Mouse (Mus musculus): ENCODE measurements around the gene Mtr. TPM values are rescaled to one million over a fixed set of nuclear protein-coding genes. Genes with fewer than 3 reads are reported as not detected.

Gene Mtr
- polyA plus RNA-seq (2015; fragmentation: Nextera tagmentation; extraction: Ambion mirVana) = 3.2 and 4.1 TPM in 2 replicates

- DNase-seq = peak; percentile 95
- peak; percentile 100 for ATAC-seq
- WGBS (ENCODE audit: insufficient replicate concordance) = under 1% methylated on average over 69 of the region's 69 CpGs
- peak within 1 kb of the TSS; percentile 90 for H3K27ac ChIP-seq (ENCODE audit: low read depth)
- peak within 1 kb of the TSS; percentile 76 for H3K4me2 ChIP-seq (ENCODE audit: low read depth, low read length)
- H3K36me3 ChIP-seq (replicated peaks; ENCODE audit: insufficient read depth, low read length) = no peaks in the 10 kb centered on the region
- no peaks in the 10 kb centered on the region for H3K27me3 ChIP-seq (ENCODE audit: insufficient read depth, low read length)
- peaks cover 6% of the 10 kb centered on the region for H3K9me3 ChIP-seq (ENCODE audit: low read length)
- peak within 1 kb of the TSS; percentile 95 for H3K9ac ChIP-seq (replicated peaks)
- peaks cover 13% of the 10 kb centered on the region; the same call in 1 of the 2 replicates for H3K4me1 ChIP-seq (ENCODE audit: insufficient read depth)
- peak within 1 kb of the TSS; percentile 94 for H3K4me3 ChIP-seq (ENCODE audit: low read depth, low read length)
- no peak for TF ChIP-seq EP300 (IDR thresholded peaks at IDR 0.05; ENCODE audit: low read depth)
- no peak for TF ChIP-seq CTCF (IDR thresholded peaks at IDR 0.05; ENCODE audit: low read depth)
These were observed at the start of gene Mtr for GRCm38 (mm10) chr13:12257391-12258380. Gene Mtr (minus strand): TSS chr13:12258113.

GRCm38 (mm10) chr13:12307286-12307685, 49.4 kb upstream of the Mtr start:
- WGBS (ENCODE audit: insufficient replicate concordance) = 66% methylated on average over 4 of the region's 4 CpGs

GRCm38 (mm10) chr13:12305540-12305939, 47.6 kb upstream of the Mtr start:
- Histone ChIP-seq H3K4me2 (ENCODE audit: low read depth, low read length) (no peak overlapping the region), H3K27me3 (ENCODE audit: insufficient read depth, low read length) (no peaks in the 10 kb centered on the region), H3K4me3 (ENCODE audit: low read depth, low read length) (no peak overlapping the region), H3K36me3 (replicated peaks; ENCODE audit: insufficient read depth, low read length) (no peaks in the 10 kb centered on the region), H3K9me3 (ENCODE audit: low read length) (no peaks in the 10 kb centered on the region), H3K9ac (replicated peaks) (no peak overlapping the region), H3K4me1 (ENCODE audit: insufficient read depth) (no peaks in the 10 kb centered on the region), H3K27ac (ENCODE audit: low read depth) (no peak overlapping the region)
- ATAC-seq (no peak), DNase-seq (no peak)
- 63% methylated on average over 8 of the region's 8 CpGs for WGBS (ENCODE audit: insufficient replicate concordance)
- TF ChIP-seq CTCF (IDR thresholded peaks at IDR 0.05; ENCODE audit: low read depth) (no peak), EP300 (IDR thresholded peaks at IDR 0.05; ENCODE audit: low read depth) (no peak)

More at GRCm38 (mm10) chr13:12307286-12307685, 49.4 kb upstream of the Mtr start:
- Histone ChIP-seq H3K27me3 (ENCODE audit: insufficient read depth, low read length) (no peaks in the 10 kb centered on the region), H3K9me3 (ENCODE audit: low read length) (no peaks in the 10 kb centered on the region), H3K27ac (ENCODE audit: low read depth) (no peak overlapping the region), H3K4me3 (ENCODE audit: low read depth, low read length) (no peak overlapping the region), H3K36me3 (replicated peaks; ENCODE audit: insufficient read depth, low read length) (no peaks in the 10 kb centered on the region), H3K9ac (replicated peaks) (no peak overlapping the region), H3K4me2 (ENCODE audit: low read depth, low read length) (no peak overlapping the region), H3K4me1 (ENCODE audit: insufficient read depth) (no peaks in the 10 kb centered on the region)
- ATAC-seq (no peak), DNase-seq (no peak)
- TF ChIP-seq CTCF (IDR thresholded peaks at IDR 0.05; ENCODE audit: low read depth) (no peak), EP300 (IDR thresholded peaks at IDR 0.05; ENCODE audit: low read depth) (no peak)

- Histone ChIP-seq H3K4me1 (ENCODE audit: insufficient read depth) (no peaks in the 10 kb centered on the region), H3K9ac (replicated peaks) (no peak overlapping the region), H3K4me3 (ENCODE audit: low read depth, low read length) (no peak overlapping the region), H3K9me3 (ENCODE audit: low read length) (no peaks in the 10 kb centered on the region), H3K27ac (ENCODE audit: low read depth) (no peak overlapping the region), H3K4me2 (ENCODE audit: low read depth, low read length) (no peak overlapping the region), H3K27me3 (ENCODE audit: insufficient read depth, low read length) (no peaks in the 10 kb centered on the region), H3K36me3 (replicated peaks; ENCODE audit: insufficient read depth, low read length) (no peaks in the 10 kb centered on the region)
- no peak for ATAC-seq
- no peak for TF ChIP-seq CTCF (IDR thresholded peaks at IDR 0.05; ENCODE audit: low read depth)
- no peak for TF ChIP-seq EP300 (IDR thresholded peaks at IDR 0.05; ENCODE audit: low read depth)
- DNase-seq = no peak
- WGBS (ENCODE audit: insufficient replicate concordance) = 74% methylated on average over 5 of the region's 5 CpGs
These were observed 47.1 kb upstream of the Mtr start for GRCm38 (mm10) chr13:12304991-12305390.

GRCm38 (mm10) chr13:12297777-12298176, 39.9 kb upstream of the Mtr start:
- no peak overlapping the region for H3K9ac ChIP-seq (replicated peaks)
- no peak overlapping the region for H3K4me2 ChIP-seq (ENCODE audit: low read depth, low read length)
- WGBS (ENCODE audit: insufficient replicate concordance) = 79% methylated on average over 6 of the region's 6 CpGs
- H3K27ac ChIP-seq (ENCODE audit: low read depth) = no peak overlapping the region
- H3K36me3 ChIP-seq (replicated peaks; ENCODE audit: insufficient read depth, low read length) = no peaks in the 10 kb centered on the region
- no peaks in the 10 kb centered on the region for H3K9me3 ChIP-seq (ENCODE audit: low read length)
- DNase-seq (no peak), ATAC-seq (no peak)
- H3K27me3 ChIP-seq (ENCODE audit: insufficient read depth, low read length) = no peaks in the 10 kb centered on the region
- TF ChIP-seq CTCF (IDR thresholded peaks at IDR 0.05; ENCODE audit: low read depth) (no peak), EP300 (IDR thresholded peaks at IDR 0.05; ENCODE audit: low read depth) (no peak)
- no peaks in the 10 kb centered on the region for H3K4me1 ChIP-seq (ENCODE audit: insufficient read depth)
- no peak overlapping the region for H3K4me3 ChIP-seq (ENCODE audit: low read depth, low read length)

GRCm38 (mm10) chr13:12296701-12297100, 38.8 kb upstream of the Mtr start:
- H3K9me3 ChIP-seq (ENCODE audit: low read length) = no peaks in the 10 kb centered on the region
- TF ChIP-seq CTCF (IDR thresholded peaks at IDR 0.05; ENCODE audit: low read depth) (peak; percentile 54), EP300 (IDR thresholded peaks at IDR 0.05; ENCODE audit: low read depth) (no peak)
- DNase-seq (no peak), ATAC-seq (no peak)
- no peaks in the 10 kb centered on the region for H3K36me3 ChIP-seq (replicated peaks; ENCODE audit: insufficient read depth, low read length)
- H3K4me2 ChIP-seq (ENCODE audit: low read depth, low read length) = no peak overlapping the region
- H3K27ac ChIP-seq (ENCODE audit: low read depth) = no peak overlapping the region
- no peaks in the 10 kb centered on the region for H3K27me3 ChIP-seq (ENCODE audit: insufficient read depth, low read length)
- 79% methylated on average over 3 of the region's 3 CpGs for WGBS (ENCODE audit: insufficient replicate concordance)
- no peak overlapping the region for H3K4me3 ChIP-seq (ENCODE audit: low read depth, low read length)
- no peak overlapping the region for H3K9ac ChIP-seq (replicated peaks)
- no peaks in the 10 kb centered on the region for H3K4me1 ChIP-seq (ENCODE audit: insufficient read depth)
